Mouse (Mus musculus) stomach, postnatal 0 days (tissue): Measurements from ENCODE around the gene Zg16.

Experiments used
- CTCF ChIP-seq: IDR thresholded peaks from 2 replicates; pipeline ENCODE4 v1.5.1; 2016; ENCODE audit warnings: antibody characterized with exemption, low read depth, mild to moderate bottlenecking, moderate library complexity
- EP300 ChIP-seq: optimal IDR thresholded peaks from 2 replicates; pipeline ENCODE3; 2016; ENCODE audit warnings: antibody characterized with exemption

GRCm38 (mm10) chr7:127008239-127009019 lies 78.7 kb downstream of the Zg16 start:
- no peak for TF ChIP-seq CTCF
- peak; percentile 50 for TF ChIP-seq EP300
